Mouse (Mus musculus) cerebellum, adult 2 months (tissue): ENCODE results near the gene Dop1a.

Experiments
- CTCF ChIP-seq: fragments of 200-500 bp; IDR thresholded peaks from 2 replicates; pipeline ENCODE4 v1.5.1; 2011; ENCODE audit warnings: low read depth, mild to moderate bottlenecking, control low read depth, low read length, moderate library complexity, borderline replicate concordance; ENCODE audit not compliant: insufficient read depth
- POLR2A ChIP-seq: fragments of 200-500 bp; IDR thresholded peaks from 2 replicates; pipeline ENCODE4 v1.6.1; 2011; ENCODE audit warnings: low read length, control low read depth, borderline replicate concordance; ENCODE audit not compliant: insufficient read depth

- TF ChIP-seq POLR2A = no peak
- TF ChIP-seq CTCF = no peak
Observed at GRCm38 (mm10) chr9:86553886-86554285, 86.9 kb downstream of the Dop1a start.
